10 mouse cellular contexts compared by ENCODE assay signal in the genomic region with DNA sequence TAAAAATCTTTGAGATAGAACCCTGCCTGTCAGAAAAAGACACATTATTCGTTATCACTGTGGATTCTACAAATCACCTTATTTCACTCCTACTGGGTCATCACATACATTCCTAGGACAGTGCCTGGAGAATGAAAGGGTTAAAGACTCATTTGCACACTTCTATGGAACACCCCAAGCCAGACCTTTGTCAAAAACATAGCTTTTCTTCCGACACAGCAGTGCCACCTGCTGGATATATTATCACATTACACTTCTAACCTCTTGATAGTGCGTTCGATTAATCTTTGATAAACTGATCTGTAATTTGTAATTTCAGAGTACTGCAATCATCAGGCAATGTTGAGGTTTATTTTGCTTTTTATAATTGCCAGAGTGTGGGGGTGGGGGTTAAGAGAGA. TPM values are rescaled to one million over a fixed set of nuclear protein-coding genes. Genes with fewer than 3 reads are reported as not detected.
DNase-seq lines count a peak whose midpoint lies in the region; ATAC-seq and TF ChIP-seq lines count a peak whose summit lies in the region.
"Had no signal": no experiment of that assay in that cellular context is flagged by ENCODE, and none has a peak within 500 bp of the region (broad histone marks: within the 10 kb centered on the region; RNA-seq: fewer than 3 reads in every experiment).

No protein-coding gene starts in this region.

- 32% methylated on average over 4 of the region's 4 CpGs for WGBS in intestine, postnatal 0 days
- 35% methylated on average over 4 of the region's 4 CpGs for WGBS in intestine, embryonic 15.5 days
- 27% methylated on average over 4 of the region's 4 CpGs for WGBS in forebrain, embryonic 16.5 days
- whole genome bisulfite sequencing in midbrain, embryonic 14.5 days: 31% methylated on average over 4 of the region's 4 CpGs

- H3K27me3 ChIP-seq in intestine, postnatal 0 days (replicated peaks; ENCODE audit: control insufficient read depth, insufficient read depth, low read length): no peaks in the 10 kb centered on the region
- no peaks in the 10 kb centered on the region for H3K27me3 ChIP-seq in intestine, embryonic 15.5 days (replicated peaks)
- no peaks in the 10 kb centered on the region for H3K27me3 ChIP-seq in forebrain, embryonic 16.5 days (replicated peaks; ENCODE audit: control insufficient read depth, insufficient read depth, low read length)
- no peaks in the 10 kb centered on the region for H3K27me3 ChIP-seq in midbrain, embryonic 14.5 days (ENCODE audit: control insufficient read depth, insufficient read depth, low read length)

- H3K4me3 ChIP-seq in intestine, postnatal 0 days (ENCODE audit: low read depth, low read length): no peak overlapping the region
- H3K4me3 ChIP-seq in intestine, embryonic 15.5 days (replicated peaks): no peak overlapping the region
- no peak overlapping the region for H3K4me3 ChIP-seq in forebrain, embryonic 16.5 days (replicated peaks; ENCODE audit: low read length)
- H3K4me3 ChIP-seq in midbrain, embryonic 14.5 days (replicated peaks; ENCODE audit: low read depth, low read length): no peak overlapping the region
- H3K4me3 ChIP-seq: myocyte had no signal

- no peaks in the 10 kb centered on the region for H3K9me3 ChIP-seq in intestine, postnatal 0 days (ENCODE audit: control insufficient read depth)
- H3K9me3 ChIP-seq in intestine, embryonic 15.5 days: no peaks in the 10 kb centered on the region
- H3K9me3 ChIP-seq in forebrain, embryonic 16.5 days (ENCODE audit: control insufficient read depth, low read length): no peaks in the 10 kb centered on the region; the same call in 1 of the 2 replicates
- H3K9me3 ChIP-seq in midbrain, embryonic 14.5 days (ENCODE audit: control insufficient read depth, low read length): no peaks in the 10 kb centered on the region

- H3K27ac ChIP-seq in intestine, postnatal 0 days (ENCODE audit: low read depth, low read length): no peak overlapping the region
- no peak overlapping the region for H3K27ac ChIP-seq in intestine, embryonic 15.5 days
- no peak overlapping the region for H3K27ac ChIP-seq in forebrain, embryonic 16.5 days (ENCODE audit: low read length)
- no peak overlapping the region for H3K27ac ChIP-seq in midbrain, embryonic 14.5 days (replicated peaks; ENCODE audit: low read depth, low read length)

- no peak overlapping the region for H3K4me2 ChIP-seq in intestine, postnatal 0 days (replicated peaks; ENCODE audit: low read depth)
- no peak overlapping the region for H3K4me2 ChIP-seq in intestine, embryonic 15.5 days (replicated peaks)
- no peak overlapping the region for H3K4me2 ChIP-seq in forebrain, embryonic 16.5 days (ENCODE audit: low read length)
- no peak overlapping the region for H3K4me2 ChIP-seq in midbrain, embryonic 14.5 days (ENCODE audit: low read length)

- no peak for ATAC-seq in intestine, postnatal 0 days
- ATAC-seq in intestine, embryonic 15.5 days: no peak
- peak; percentile 80 for ATAC-seq in forebrain, embryonic 16.5 days
- peak; percentile 54; the same call in 1 of the 2 replicates for ATAC-seq in midbrain, embryonic 14.5 days (ENCODE audit: low FRiP score, low TSS enrichment)

- TF ChIP-seq CTCF in intestine, postnatal 0 days (IDR thresholded peaks at IDR 0.05; ENCODE audit: low read depth): peak; percentile 80

- peak; percentile 37 for DNase-seq in A20 (ENCODE audit: low read depth, low spot score)
- peak; percentile 63 for DNase-seq in brain, adult 2 months (ENCODE audit: low read depth, low spot score)
- peak; percentile 88 for DNase-seq in midbrain, embryonic 14.5 days
- no peak for DNase-seq in thymus, postnatal 36 days
- DNase-seq in gastrocnemius, postnatal 25 days: no peak

- H3K4me1 ChIP-seq in intestine, postnatal 0 days (replicated peaks; ENCODE audit: control insufficient read depth, insufficient read depth, low read length): no peaks in the 10 kb centered on the region
- H3K4me1 ChIP-seq in intestine, embryonic 15.5 days (replicated peaks): no peaks in the 10 kb centered on the region
- H3K4me1 ChIP-seq in forebrain, embryonic 16.5 days (replicated peaks; ENCODE audit: control insufficient read depth, insufficient read depth, low read length): no peaks in the 10 kb centered on the region
- H3K4me1 ChIP-seq in midbrain, embryonic 14.5 days (ENCODE audit: control insufficient read depth, insufficient read depth, low read length): no peaks in the 10 kb centered on the region

- no peaks in the 10 kb centered on the region for H3K36me3 ChIP-seq in intestine, postnatal 0 days (ENCODE audit: control insufficient read depth, insufficient read depth)
- no peaks in the 10 kb centered on the region for H3K36me3 ChIP-seq in intestine, embryonic 15.5 days
- H3K36me3 ChIP-seq in forebrain, embryonic 16.5 days (ENCODE audit: control insufficient read depth, insufficient read depth): no peaks in the 10 kb centered on the region
- no peaks in the 10 kb centered on the region for H3K36me3 ChIP-seq in midbrain, embryonic 14.5 days (ENCODE audit: control insufficient read depth, insufficient read depth, low read length)

- H3K9ac ChIP-seq in intestine, postnatal 0 days (ENCODE audit: low read depth, low read length): no peak overlapping the region
- H3K9ac ChIP-seq in intestine, embryonic 15.5 days: no peak overlapping the region
- H3K9ac ChIP-seq in forebrain, embryonic 16.5 days (replicated peaks; ENCODE audit: low read depth, low read length): no peak overlapping the region
- H3K9ac ChIP-seq in midbrain, embryonic 14.5 days (replicated peaks; ENCODE audit: low read length): no peak overlapping the region

RNA-seq across cellular contexts. Expression of a gene that starts 31.8 kb away (rescaled TPM):
- polyA plus RNA-seq in intestine, postnatal 0 days (2015; fragmentation: Nextera tagmentation; extraction: Ambion mirVana): 0.20 and 0.21 TPM in 2 replicates
- polyA plus RNA-seq in intestine, embryonic 15.5 days (2015; fragmentation: Nextera tagmentation; extraction: Ambion mirVana): 0.39 TPM in 2 replicates
- 1.3 and 2.9 TPM in 2 replicates for polyA plus RNA-seq in forebrain, embryonic 16.5 days (2015; fragmentation: Nextera tagmentation; extraction: Ambion mirVana)
- 4.6 and 7.8 TPM in 2 replicates for polyA plus RNA-seq in midbrain, embryonic 14.5 days (2014; fragmentation: Nextera tagmentation; extraction: Ambion mirVana)
- total RNA-seq in gastrocnemius, postnatal 25 days (2021): not detected
- total RNA-seq: heart, postnatal 14 days had no signal
- polyA plus RNA-seq: myocyte had no signal

Comparison
In these comparisons a context has a peak if more than half of its experiments do, and no peak if none do; other contexts are left out.
1. ATAC-seq: peak in forebrain, embryonic 16.5 days (single experiment) and midbrain, embryonic 14.5 days (single experiment); none in intestine, postnatal 0 days (single experiment) and intestine, embryonic 15.5 days (single experiment).
2. DNase-seq: peak in A20 (single experiment), brain, adult 2 months (single experiment) and midbrain, embryonic 14.5 days (single experiment); none in thymus, postnatal 36 days (0 of 2) and gastrocnemius, postnatal 25 days (single experiment).